Mouse (Mus musculus) kidney, postnatal 0 days (tissue): ENCODE measurements around the gene Cnnm3. TPM values are rescaled to one million over a fixed set of nuclear protein-coding genes. Genes with fewer than 3 reads are reported as not detected.

Experiments used
- ATAC-seq: fragments of 200-750 bp; cut with Nextera tagmentation; replicated peaks from 2 replicates; pipeline ENCODE4 v1.8.0; 2017; ENCODE audit warnings: low read depth, moderate number of reproducible peaks, moderate TSS enrichment, moderate library complexity; ENCODE audit not compliant: low FRiP score
- DNase-seq: peaks from one replicate; pipeline ENCODE4 v3.0.0-alpha.2; 2016; ENCODE audit warnings: low spot score
- H3K27ac ChIP-seq: fragments of 300-500 bp; sonication (generic); 2 replicates; pipeline ENCODE4 v1.5.1; 2014; ENCODE audit warnings: mild to moderate bottlenecking
- H3K27me3 ChIP-seq: fragments of 300-500 bp; sonication (generic); 2 replicates; pipeline ENCODE4 v1.6.1; 2014; ENCODE audit warnings: low read length, mixed read lengths; ENCODE audit not compliant: insufficient read depth
- H3K36me3 ChIP-seq: fragments of 300-500 bp; sonication (generic); 2 replicates; pipeline ENCODE4 v1.6.1; 2014; ENCODE audit warnings: low read length, mixed read lengths; ENCODE audit not compliant: insufficient read depth
- H3K4me1 ChIP-seq: fragments of 300-500 bp; sonication (generic); replicated peaks from 2 replicates; pipeline ENCODE4 v1.6.1; 2014; ENCODE audit warnings: antibody characterized with exemption, low read length, mixed read lengths; ENCODE audit not compliant: insufficient read depth
- H3K4me2 ChIP-seq: fragments of 300-500 bp; sonication (generic); 2 replicates; pipeline ENCODE4 v1.6.1; 2014; ENCODE audit warnings: mild to moderate bottlenecking, low read length, moderate library complexity, mixed read lengths
- H3K4me3 ChIP-seq: fragments of 300-500 bp; sonication (generic); replicated peaks from 2 replicates; pipeline ENCODE4 v1.5.1; 2014; ENCODE audit warnings: low read depth, low read length
- H3K9ac ChIP-seq: fragments of 300-500 bp; sonication (generic); 2 replicates; pipeline ENCODE4 v1.6.1; 2014; ENCODE audit warnings: low read depth, low read length
- H3K9me3 ChIP-seq: fragments of 300-500 bp; sonication (generic); replicated peaks from 2 replicates; pipeline ENCODE4 v1.6.1; 2016; ENCODE audit warnings: low read length, inconsistent platforms, mixed read lengths
- CTCF ChIP-seq: IDR thresholded peaks from 2 replicates; pipeline ENCODE4 v1.5.1; 2016; ENCODE audit warnings: antibody characterized with exemption, low read depth, mild to moderate bottlenecking, moderate library complexity
- WGBS: fragments of 180-500 bp; shearing (Covaris S2); extraction: QIAGEN DNeasy Blood & Tissue Kit; methylation state at CpG from one replicate; pipeline ENCODE4 v1.1.7; 2014; 5-methylcytosine and 5-hydroxymethylcytosine counted together
- polyA plus RNA-seq: library from polyadenylated mRNA; unstranded; fragments of >200 nt; fragmentation: Nextera tagmentation; extraction: Ambion mirVana; gene quantifications from 2 replicates; pipeline ENCODE4 v1.2.1, GENCODE M21; 2015

The Cnnm3 gene
- polyA plus RNA-seq, 1 experiment from 2014 or later, result 3.4 TPM

DNA sequence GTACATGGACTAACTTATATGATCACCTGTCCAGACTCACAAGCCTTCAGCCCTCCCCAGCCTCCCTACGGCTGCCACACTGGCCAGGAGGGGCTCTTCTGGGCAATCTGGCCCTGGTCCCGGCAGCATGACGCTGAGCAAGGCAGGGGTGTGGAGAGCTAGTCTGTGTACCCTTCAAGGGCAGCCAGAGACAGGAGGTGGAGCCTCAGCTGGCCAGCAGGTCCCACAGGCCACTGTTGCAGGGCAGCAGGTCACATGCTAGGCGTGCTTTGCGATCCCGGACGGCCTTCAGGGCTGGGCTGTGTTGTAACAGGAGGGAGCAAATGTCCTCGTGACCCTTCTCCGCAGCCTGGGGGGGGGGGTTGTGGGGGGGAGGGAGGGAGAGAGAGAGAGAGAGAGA is 27.5 kb downstream of the Cnnm3 start, which contains the start of gene Gm42417:
Gm42417 (minus strand) TSS at position 244 of the 400 bp plus-strand sequence.
- Histone ChIP-seq H3K36me3 (peaks cover 25% of the 10 kb centered on the region), H3K27ac (peak within 1 kb of the TSS; percentile 57), H3K4me2 (no peak within 1 kb of the TSS), H3K27me3 (no peaks in the 10 kb centered on the region), H3K4me3 (no peak within 1 kb of the TSS), H3K9ac (no peak within 1 kb of the TSS), H3K4me1 (no peaks in the 10 kb centered on the region), H3K9me3 (no peaks in the 10 kb centered on the region)
- DNase-seq, result no peak
- WGBS, result 29% methylated on average over 9 of the region's 9 CpGs
- ATAC-seq, result peak; percentile 85
- no peak for TF ChIP-seq CTCF

DNA sequence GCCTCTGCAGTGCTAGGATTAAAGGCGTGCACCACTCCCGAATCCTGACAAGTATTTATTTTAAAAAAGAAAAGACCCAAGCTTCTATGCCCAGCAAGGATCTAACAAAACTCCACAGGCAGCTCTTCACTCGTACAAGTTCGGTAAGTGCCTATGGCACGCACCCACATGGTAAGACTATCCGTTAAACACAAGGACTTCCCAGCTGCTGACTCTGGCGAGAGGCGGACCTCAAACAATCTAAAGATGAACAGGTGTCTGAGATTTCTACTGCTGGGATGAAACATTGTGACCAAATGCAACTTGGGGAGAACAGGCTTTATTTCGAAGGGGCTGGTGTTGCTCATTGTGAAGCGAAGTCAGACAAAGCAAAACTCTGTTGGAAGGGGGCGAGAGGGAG is 28.5 kb downstream of the Cnnm3 start:
- H3K27me3 ChIP-seq, result no peaks in the 10 kb centered on the region
- DNase-seq, result no peak
- H3K9me3 ChIP-seq, result no peaks in the 10 kb centered on the region
- H3K36me3 ChIP-seq, result peaks cover 25% of the 10 kb centered on the region
- H3K4me3 ChIP-seq, result no peak overlapping the region
- H3K9ac ChIP-seq, result no peak overlapping the region
- WGBS, result 97% methylated on average over 11 of the region's 11 CpGs
- TF ChIP-seq CTCF, result no peak
- ATAC-seq, result no peak
- H3K4me2 ChIP-seq, result no peak overlapping the region
- no peaks in the 10 kb centered on the region for H3K4me1 ChIP-seq
- no peak overlapping the region for H3K27ac ChIP-seq

DNA sequence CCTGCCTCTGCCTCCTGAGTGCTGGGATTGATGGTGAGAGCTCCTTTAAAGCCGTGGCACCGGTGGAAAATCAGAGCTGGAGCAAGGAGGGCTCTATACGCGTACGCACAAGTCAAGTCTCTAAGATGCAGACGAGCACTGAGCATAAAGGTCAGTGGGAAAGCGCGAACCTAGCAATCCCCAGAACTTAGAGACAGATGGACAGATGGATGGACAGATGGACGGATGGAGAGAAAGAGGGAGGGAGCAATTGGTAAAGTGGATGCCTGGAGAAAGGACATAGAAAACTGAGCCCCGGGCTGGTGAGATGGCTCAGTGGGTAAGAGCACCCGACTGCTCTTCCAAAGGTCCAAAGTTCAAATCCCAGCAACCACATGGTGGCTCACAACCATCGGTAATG is 29.1 kb downstream of the Cnnm3 start:
- H3K4me2 ChIP-seq, result no peak overlapping the region
- no peak overlapping the region for H3K4me3 ChIP-seq
- no peaks in the 10 kb centered on the region for H3K27me3 ChIP-seq
- H3K9me3 ChIP-seq, result no peaks in the 10 kb centered on the region
- WGBS, result 94% methylated on average over 12 of the region's 12 CpGs
- peaks cover 25% of the 10 kb centered on the region for H3K36me3 ChIP-seq
- DNase-seq (no peak), ATAC-seq (no peak)
- no peaks in the 10 kb centered on the region for H3K4me1 ChIP-seq
- no peak overlapping the region for H3K9ac ChIP-seq
- TF ChIP-seq CTCF, result no peak
- H3K27ac ChIP-seq, result no peak overlapping the region

DNA sequence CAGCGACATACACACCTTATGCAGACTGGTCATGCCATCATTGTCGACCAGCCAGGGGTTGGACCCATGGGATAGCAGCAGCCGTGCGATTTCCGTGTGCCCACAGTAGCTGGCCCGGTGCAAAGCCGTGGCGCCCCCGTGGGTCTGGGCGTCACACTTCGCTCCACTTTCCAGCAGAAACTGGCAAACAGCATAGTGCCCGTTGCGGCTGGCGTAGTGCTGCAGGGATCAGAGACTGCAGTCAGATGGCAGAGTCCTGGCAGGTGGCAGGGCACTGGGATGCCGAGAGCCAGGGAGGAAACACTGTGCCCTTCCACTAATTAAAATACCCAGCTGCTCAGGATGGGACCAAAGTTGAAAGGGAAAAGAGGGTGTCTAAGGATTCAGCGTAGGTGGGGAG is 30.2 kb downstream of the Cnnm3 start:
- 93% methylated on average over 16 of the region's 16 CpGs for WGBS
- Histone ChIP-seq H3K9me3 (no peaks in the 10 kb centered on the region), H3K27ac (no peak overlapping the region), H3K36me3 (peaks cover 25% of the 10 kb centered on the region), H3K4me2 (no peak overlapping the region), H3K4me1 (peaks cover 5% of the 10 kb centered on the region; the same call in 1 of the 2 replicates), H3K9ac (no peak overlapping the region), H3K4me3 (no peak overlapping the region), H3K27me3 (no peaks in the 10 kb centered on the region)
- ATAC-seq (no peak), DNase-seq (no peak)
- TF ChIP-seq CTCF, result no peak

DNA sequence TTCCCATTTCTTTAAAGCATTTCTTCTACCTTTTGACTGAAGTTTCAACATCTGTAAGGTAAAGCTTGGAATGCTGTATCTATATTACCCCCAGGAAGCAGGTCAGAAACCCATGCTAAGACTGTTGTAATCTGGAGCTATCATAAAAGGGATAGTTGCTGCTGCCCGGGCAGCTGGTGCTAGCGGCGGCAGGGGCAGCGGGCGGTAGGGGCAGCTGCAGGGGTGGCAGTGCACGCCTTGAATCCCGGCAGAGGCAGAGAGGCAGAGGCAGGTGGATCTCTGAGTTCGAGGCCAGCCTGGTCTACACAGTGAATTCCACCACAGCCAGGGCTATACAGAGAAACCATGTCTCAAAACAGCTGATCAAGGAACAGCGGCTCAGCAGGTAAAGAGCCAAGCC is 31.3 kb downstream of the Cnnm3 start:
- Histone ChIP-seq H3K36me3 (peaks cover 25% of the 10 kb centered on the region), H3K27ac (no peak overlapping the region), H3K27me3 (no peaks in the 10 kb centered on the region), H3K9ac (no peak overlapping the region), H3K9me3 (no peaks in the 10 kb centered on the region), H3K4me3 (no peak overlapping the region), H3K4me1 (peaks cover 5% of the 10 kb centered on the region; the same call in 1 of the 2 replicates), H3K4me2 (no peak overlapping the region)
- ATAC-seq, result no peak
- DNase-seq, result no peak
- TF ChIP-seq CTCF, result no peak
- whole genome bisulfite sequencing, result 90% methylated on average over 9 of the region's 9 CpGs

DNA sequence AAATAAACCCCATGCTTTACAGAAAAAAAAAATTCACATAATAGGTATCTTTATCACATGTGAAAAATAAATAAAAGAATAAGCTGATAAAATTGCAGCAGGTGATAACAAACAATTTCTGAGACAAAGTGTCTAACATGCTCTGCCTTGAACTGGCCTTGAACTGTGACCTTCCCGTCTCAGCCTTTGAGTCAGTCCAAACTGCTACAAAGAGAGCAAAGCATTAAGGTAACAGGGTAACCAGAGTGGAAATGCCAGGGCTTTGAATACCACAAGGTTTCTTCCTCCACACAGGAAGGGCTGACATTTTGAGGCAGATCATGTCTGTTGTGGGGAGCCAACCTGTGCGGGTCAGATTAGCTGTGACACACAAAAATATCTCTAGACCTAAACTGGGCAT is 33.7 kb downstream of the Cnnm3 start:
- Histone ChIP-seq H3K9ac (no peak overlapping the region), H3K4me1 (peaks cover 11% of the 10 kb centered on the region), H3K27me3 (no peaks in the 10 kb centered on the region), H3K9me3 (no peaks in the 10 kb centered on the region), H3K4me2 (no peak overlapping the region), H3K4me3 (no peak overlapping the region), H3K27ac (no peak overlapping the region), H3K36me3 (peaks cover 27% of the 10 kb centered on the region)
- DNase-seq (no peak), ATAC-seq (no peak)
- no peak for TF ChIP-seq CTCF
- WGBS, result 64% methylated on average over 2 of the region's 2 CpGs
